In genomic region chr1:84697136-84697535, GRCm38 (mm10) we compare ENCODE assay signal across 8 mouse cellular contexts. TPM values are rescaled to one million over a fixed set of nuclear protein-coding genes. Genes with fewer than 3 reads are reported as not detected.
DNase-seq lines count a peak whose midpoint lies in the region; ATAC-seq and TF ChIP-seq lines count a peak whose summit lies in the region.

No protein-coding gene starts in this region.

- H3K9me3 ChIP-seq in liver, embryonic 11.5 days (ENCODE audit: control insufficient read depth, low read length): no peaks in the 10 kb centered on the region
- H3K9me3 ChIP-seq in hindbrain, embryonic 16.5 days (ENCODE audit: control insufficient read depth, low read length): no peaks in the 10 kb centered on the region

- H3K27ac ChIP-seq in liver, embryonic 11.5 days (ENCODE audit: low read depth, low read length): no peak overlapping the region
- H3K27ac ChIP-seq in cortical plate, adult 2 months (ENCODE audit: insufficient read depth, low read length): no peak overlapping the region
- H3K27ac ChIP-seq in hindbrain, embryonic 16.5 days (ENCODE audit: low read depth, low read length): no peak overlapping the region

- H3K4me1 ChIP-seq in liver, embryonic 11.5 days (replicated peaks; ENCODE audit: control insufficient read depth, insufficient read depth, low read length): peaks cover 4% of the 10 kb centered on the region
- H3K4me1 ChIP-seq in cortical plate, adult 2 months (ENCODE audit: control insufficient read depth, insufficient read depth, low read length): no peaks in the 10 kb centered on the region
- peaks cover 16% of the 10 kb centered on the region for H3K4me1 ChIP-seq in hindbrain, embryonic 16.5 days (ENCODE audit: control insufficient read depth, insufficient read depth, low read depth, low read length)

- 3% methylated on average over 2 of the region's 2 CpGs for WGBS in liver, embryonic 11.5 days
- 2% methylated on average over 2 of the region's 2 CpGs for WGBS in hindbrain, embryonic 16.5 days

- no peak overlapping the region for H3K4me3 ChIP-seq in liver, embryonic 11.5 days (ENCODE audit: low read depth, low read length)
- no peak overlapping the region for H3K4me3 ChIP-seq in cortical plate, adult 2 months (ENCODE audit: insufficient read depth, low read length)
- no peak overlapping the region for H3K4me3 ChIP-seq in hindbrain, embryonic 16.5 days (ENCODE audit: low read length)

- peak; percentile 49 for DNase-seq in liver
- no peak for DNase-seq in liver, embryonic 11.5 days (ENCODE audit: low spot score)
- DNase-seq in adrenal gland, adult 2 months: peak; percentile 39
- DNase-seq in lung, postnatal 14 days: peak; percentile 13
- peak; percentile 84 to 89 for DNase-seq in right cerebral cortex, postnatal 10 days (ENCODE audit: low spot score in 2 of 2)

- peak; percentile 66 for TF ChIP-seq CTCF in cortical plate, adult 2 months (IDR thresholded peaks at IDR 0.05; ENCODE audit: extremely low read depth, insufficient read depth, low read length)

- H3K36me3 ChIP-seq in liver, embryonic 11.5 days (ENCODE audit: control insufficient read depth, insufficient read depth, low read length): no peaks in the 10 kb centered on the region
- no peaks in the 10 kb centered on the region for H3K36me3 ChIP-seq in hindbrain, embryonic 16.5 days (ENCODE audit: control insufficient read depth, insufficient read depth, low read length)

- ATAC-seq in liver, embryonic 11.5 days (replicated peaks; ENCODE audit: low FRiP score): no peak
- ATAC-seq in hindbrain, embryonic 16.5 days: no peak
- no peak for ATAC-seq in erythroblast, adult 5-6 weeks (replicated peaks; ENCODE audit: low FRiP score, poor library complexity, severe bottlenecking)

- no peak overlapping the region for H3K9ac ChIP-seq in liver, embryonic 11.5 days (ENCODE audit: low read depth, low read length)
- H3K9ac ChIP-seq in hindbrain, embryonic 16.5 days (ENCODE audit: low read depth, low read length): no peak overlapping the region

- no peak overlapping the region for H3K4me2 ChIP-seq in liver, embryonic 11.5 days
- H3K4me2 ChIP-seq in hindbrain, embryonic 16.5 days (ENCODE audit: low read length): peak overlapping the region; percentile 33; the same call in 1 of the 2 replicates

- no peak for TF ChIP-seq POLR2A in cortical plate, adult 2 months (IDR thresholded peaks at IDR 0.05; ENCODE audit: extremely low read depth, insufficient read depth, low read length)

- peaks cover 24% of the 10 kb centered on the region for H3K27me3 ChIP-seq in liver, embryonic 11.5 days (replicated peaks; ENCODE audit: control insufficient read depth, insufficient read depth, low read length)
- no peaks in the 10 kb centered on the region for H3K27me3 ChIP-seq in hindbrain, embryonic 16.5 days (replicated peaks; ENCODE audit: control insufficient read depth, insufficient read depth, low read length)

RNA-seq across cellular contexts. Expression of gene Dner, which starts 1.1 kb away (rescaled TPM):
- 0.32 and 0.38 TPM in 2 replicates for polyA plus RNA-seq in liver, embryonic 11.5 days (2014; fragmentation: Nextera tagmentation; extraction: Ambion mirVana)
- 1 to 10 TPM; 3.4 to 4.2 TPM for total RNA-seq in adrenal gland, adult 2 months (2021)
- polyA plus RNA-seq in adrenal gland, adult 2 months (2012; rRNA removed): 9.0 and 12.1 TPM in 2 replicates
- polyA plus RNA-seq in cortical plate, adult 2 months (2012; rRNA removed): 65.9 and 75.0 TPM in 2 replicates
- polyA plus RNA-seq in hindbrain, embryonic 16.5 days (2015; fragmentation: Nextera tagmentation; extraction: Ambion mirVana): 322 and 328 TPM in 2 replicates
- total RNA-seq in erythroblast, adult 5-6 weeks (2015; ENCODE audit: low replicate concordance): not detected in 2 replicates
- total RNA-seq in erythroblast, adult 5-6 weeks (2017; ENCODE audit: low replicate concordance): not detected in 2 replicates
